Mouse (Mus musculus) left cerebral cortex, postnatal 4 days (tissue): ENCODE measurements around the gene Crk. TPM values are rescaled to one million over a fixed set of nuclear protein-coding genes. Genes with fewer than 3 reads are reported as not detected.
A peak's percentile ranks its signal among the peaks of the same experiment; 100 is the strongest.

Experiments
- DNase-seq: peaks from one replicate; pipeline ENCODE4 v3.0.0-alpha.2; 2022
- intact Hi-C: fragments of 180-260 bp; cut with DNase I; formaldehyde crosslinking; loops from one replicate; pipeline ENCODE4 v1.15.1; 2025
- total RNA-seq, 2 experiments: library from RNA; stranded (reverse); gene quantifications; 2 replicates each; pipeline ENCODE4 v1.2.3; 2021

The Crk gene
- 100 to 1,000 TPM; 118 to 119 TPM for total RNA-seq

GRCm38 (mm10) chr11:75678747-75679438, at the start of gene Crk:
Crk (plus strand) TSS chr11:75679259.
- intact Hi-C loops = no loop called here
- DNase-seq = peak; percentile 99

GRCm38 (mm10) chr11:75630098-75630497, 49.0 kb upstream of the Crk start:
- DNase-seq = no peak
- intact Hi-C loops = no loop called here

GRCm38 (mm10) chr11:75630645-75631229, 48.3 kb upstream of the Crk start, which contains the start of gene Inpp5k:
Inpp5k (plus strand) TSS chr11:75630988.
- peak; percentile 95 for DNase-seq
- intact Hi-C loops = no loop called here

GRCm38 (mm10) chr11:75631561-75632225, 47.4 kb upstream of the Crk start:
- intact Hi-C loops = no loop called here
- DNase-seq = no peak

GRCm38 (mm10) chr11:75632921-75633320, 46.1 kb upstream of the Crk start:
- intact Hi-C loops = no loop called here
- DNase-seq = no peak

- no peak for DNase-seq
- intact Hi-C loops = no loop called here
These were observed 44.3 kb upstream of the Crk start for GRCm38 (mm10) chr11:75634801-75635200.

GRCm38 (mm10) chr11:75635315-75635714, 43.7 kb upstream of the Crk start:
- no peak for DNase-seq
- intact Hi-C loops = no loop called here

- DNase-seq = no peak
- intact Hi-C loops = no loop called here
These were observed 35.7 kb upstream of the Crk start for GRCm38 (mm10) chr11:75643323-75643722.

- intact Hi-C loops = no loop called here
- no peak for DNase-seq
These were observed 34.4 kb upstream of the Crk start for GRCm38 (mm10) chr11:75644684-75645083.

GRCm38 (mm10) chr11:75647681-75648211, 31.3 kb upstream of the Crk start:
- intact Hi-C loops = no loop called here

GRCm38 (mm10) chr11:75649155-75649561, 29.9 kb upstream of the Crk start:
- intact Hi-C loops = no loop called here
- DNase-seq = no peak

More at GRCm38 (mm10) chr11:75647681-75648211, 31.3 kb upstream of the Crk start:
- peak; percentile 70 for DNase-seq

GRCm38 (mm10) chr11:75650311-75650710, 28.7 kb upstream of the Crk start, which contains the start of gene Myo1c:
Myo1c (plus strand) TSS chr11:75650504.
- intact Hi-C loops = no loop called here
- no peak for DNase-seq

GRCm38 (mm10) chr11:75650958-75651425, 28.1 kb upstream of the Crk start:
- intact Hi-C loops = no loop called here
- DNase-seq = no peak

GRCm38 (mm10) chr11:75651426-75652221, 27.4 kb upstream of the Crk start:
- peak; percentile 63 for DNase-seq
- intact Hi-C loops = no loop called here

GRCm38 (mm10) chr11:75652222-75652941, 26.7 kb upstream of the Crk start:
- no peak for DNase-seq
- intact Hi-C loops = no loop called here

- intact Hi-C loops = no loop called here
- DNase-seq = no peak
These were observed 25.9 kb upstream of the Crk start for GRCm38 (mm10) chr11:75652942-75653684.

GRCm38 (mm10) chr11:75653781-75654470, 25.1 kb upstream of the Crk start:
- peak; percentile 72 for DNase-seq
- intact Hi-C loops = no loop called here
